Mouse (Mus musculus) lung, adult 2 months (tissue): Measurements from ENCODE around the gene Coro6.

Source experiments
- CTCF ChIP-seq: fragments of 200-500 bp; IDR thresholded peaks from 2 replicates; pipeline ENCODE4 v1.5.1; 2011; ENCODE audit warnings: mild to moderate bottlenecking, low read length, control low read depth; ENCODE audit not compliant: insufficient read depth
- POLR2A ChIP-seq: fragments of 200-500 bp; IDR thresholded peaks from 2 replicates; pipeline ENCODE4 v1.6.1; 2011; ENCODE audit warnings: low read depth, mild to moderate bottlenecking, control low read depth, low read length, borderline replicate concordance; ENCODE audit errors: extremely low read depth

DNA sequence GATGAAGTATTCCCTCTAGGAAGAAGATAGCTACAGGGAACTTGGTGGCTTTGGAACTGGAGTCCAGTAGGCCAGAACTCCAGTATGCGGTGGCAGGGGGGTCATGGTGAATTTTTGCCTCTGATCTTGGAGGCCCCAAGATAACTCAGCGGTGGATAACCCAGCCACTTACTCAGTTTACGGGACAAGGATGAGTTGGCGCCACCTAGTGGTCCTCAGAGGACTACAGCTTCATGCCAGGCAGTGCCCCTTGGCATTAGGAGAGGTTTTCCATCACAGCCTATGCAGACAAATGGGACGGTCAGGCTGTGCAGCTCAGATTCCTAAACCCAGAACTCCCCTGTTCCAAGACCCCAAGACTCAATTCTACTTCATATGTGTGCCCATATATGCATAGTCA is 39.2 kb downstream of the Coro6 start:
- no peak for TF ChIP-seq POLR2A
- peak; percentile 94 for TF ChIP-seq CTCF
